Mouse (Mus musculus) hindbrain, embryonic 10.5 days (tissue): ENCODE data around the gene Itpkc. TPM values are rescaled to one million over a fixed set of nuclear protein-coding genes. Genes with fewer than 3 reads are reported as not detected.
"Not testable (repeated sequence)": the region's sequence is repeated elsewhere in the genome, so short reads cannot be mapped to it uniquely, and the experiment has no call there.

Experiments used
- DNase-seq: peaks from one replicate; pipeline ENCODE4 v3.0.0-alpha.2; 2017; ENCODE audit warnings: low spot score
- H3K27ac ChIP-seq: fragments of 300-500 bp; sonication (generic); 2 replicates; pipeline ENCODE4 v1.5.1; 2016; ENCODE audit warnings: mild to moderate bottlenecking, moderate library complexity
- H3K27me3 ChIP-seq: fragments of 300-500 bp; sonication (generic); 2 replicates; pipeline ENCODE4 v1.6.1; 2016; ENCODE audit warnings: mild to moderate bottlenecking; ENCODE audit not compliant: poor library complexity, insufficient read depth, severe bottlenecking
- H3K36me3 ChIP-seq: fragments of 300-500 bp; sonication (generic); 2 replicates; pipeline ENCODE4 v1.6.1; 2016; ENCODE audit warnings: mild to moderate bottlenecking, moderate library complexity
- H3K4me1 ChIP-seq: fragments of 300-500 bp; sonication (generic); replicated peaks from 2 replicates; pipeline ENCODE4 v1.6.1; 2016; ENCODE audit warnings: mild to moderate bottlenecking
- H3K4me3 ChIP-seq: fragments of 300-500 bp; sonication (generic); 2 replicates; pipeline ENCODE4 v1.5.1; 2016; ENCODE audit warnings: mild to moderate bottlenecking, moderate library complexity
- H3K9me3 ChIP-seq: fragments of 300-500 bp; sonication (generic); 2 replicates; pipeline ENCODE4 v1.6.1; 2016; ENCODE audit warnings: mild to moderate bottlenecking, moderate library complexity
- WGBS: fragments of 180-500 bp; shearing (Covaris S2); methylation state at CpG from one replicate; pipeline ENCODE4 v1.1.7; 2016; 5-methylcytosine and 5-hydroxymethylcytosine counted together
- polyA plus RNA-seq: library from polyadenylated mRNA; unstranded; fragments of >200 nt; fragmentation: Nextera tagmentation; extraction: Ambion mirVana; gene quantifications from 2 replicates; pipeline ENCODE4 v1.2.1, GENCODE M21; 2016

Gene Itpkc
- polyA plus RNA-seq, 1 experiment from 2014 or later = 6.8 TPM

- H3K27me3 ChIP-seq = 0 out of 2 replicates have a peak, but pooled peaks cover 3% of the 10 kb centered on the region
- peak within 1 kb of the TSS; percentile 83 for H3K4me3 ChIP-seq
- peak; percentile 96 for DNase-seq
- H3K27ac ChIP-seq = peak within 1 kb of the TSS; percentile 93
- no peaks in the 10 kb centered on the region for H3K9me3 ChIP-seq
- H3K4me1 ChIP-seq = peaks cover 60% of the 10 kb centered on the region
- under 1% methylated on average over 47 of the region's 47 CpGs for WGBS
- H3K36me3 ChIP-seq = peaks cover 31% of the 10 kb centered on the region
These were observed 29.9 kb upstream of the Itpkc start, which contains the start of gene Numbl for GRCm38 (mm10) chr7:27258205-27258899. Gene Numbl (plus strand): TSS chr7:27258433.

- Histone ChIP-seq H3K4me3 (peak overlapping the region; percentile 83), H3K9me3 (no peaks in the 10 kb centered on the region), H3K27me3 (0 out of 2 replicates have a peak, but pooled peaks cover 3% of the 10 kb centered on the region), H3K4me1 (peaks cover 60% of the 10 kb centered on the region), H3K27ac (peak overlapping the region; percentile 93), H3K36me3 (peaks cover 28% of the 10 kb centered on the region)
- under 1% methylated on average over 6 of the region's 6 CpGs for WGBS
- DNase-seq = peak; percentile 68
These were observed 29.4 kb upstream of the Itpkc start for GRCm38 (mm10) chr7:27257852-27258204.

- H3K36me3 ChIP-seq = peaks cover 27% of the 10 kb centered on the region
- peaks cover 60% of the 10 kb centered on the region for H3K4me1 ChIP-seq
- H3K27ac ChIP-seq = peak overlapping the region; percentile 93
- peak overlapping the region; percentile 83 for H3K4me3 ChIP-seq
- H3K27me3 ChIP-seq = 0 out of 2 replicates have a peak, but pooled peaks cover 3% of the 10 kb centered on the region
- 11% methylated on average over 27 of the region's 27 CpGs for WGBS
- H3K9me3 ChIP-seq = no peaks in the 10 kb centered on the region
- peak; percentile 44 for DNase-seq
These were observed 28.8 kb upstream of the Itpkc start for GRCm38 (mm10) chr7:27257046-27257851.

- no peaks in the 10 kb centered on the region for H3K9me3 ChIP-seq
- no peak overlapping the region for H3K4me3 ChIP-seq
- DNase-seq = peak; percentile 18
- H3K27ac ChIP-seq = peak overlapping the region; percentile 93; the same call in 1 of the 2 replicates
- peaks cover 47% of the 10 kb centered on the region for H3K4me1 ChIP-seq
- 0 out of 2 replicates have a peak, but pooled peaks cover 3% of the 10 kb centered on the region for H3K27me3 ChIP-seq
- H3K36me3 ChIP-seq = peaks cover 32% of the 10 kb centered on the region
- whole genome bisulfite sequencing = 75% methylated on average over 3 of the region's 3 CpGs
These were observed 27.3 kb upstream of the Itpkc start for GRCm38 (mm10) chr7:27255721-27256120.

- peaks cover 49% of the 10 kb centered on the region for H3K36me3 ChIP-seq
- H3K4me3 ChIP-seq = no peak overlapping the region
- H3K4me1 ChIP-seq = peaks cover 11% of the 10 kb centered on the region
- peaks cover 3% of the 10 kb centered on the region; the same call in 1 of the 2 replicates for H3K9me3 ChIP-seq
- WGBS = 88% methylated on average over 6 of the region's 6 CpGs
- H3K27ac ChIP-seq = no peak overlapping the region
- no peak for DNase-seq
- H3K27me3 ChIP-seq = 0 out of 2 replicates have a peak, but pooled peaks cover under 1% of the 10 kb centered on the region
These were observed 23.5 kb upstream of the Itpkc start for GRCm38 (mm10) chr7:27251946-27252345.

GRCm38 (mm10) chr7:27249928-27250327, 21.5 kb upstream of the Itpkc start:
- peaks cover 3% of the 10 kb centered on the region; the same call in 1 of the 2 replicates for H3K9me3 ChIP-seq
- WGBS = 93% methylated on average over 5 of the region's 5 CpGs
- no peaks in the 10 kb centered on the region for H3K27me3 ChIP-seq
- peaks cover 62% of the 10 kb centered on the region for H3K36me3 ChIP-seq
- H3K4me3 ChIP-seq = no peak overlapping the region
- H3K4me1 ChIP-seq = no peaks in the 10 kb centered on the region
- no peak for DNase-seq
- H3K27ac ChIP-seq = no peak overlapping the region

GRCm38 (mm10) chr7:27249146-27249545, 20.7 kb upstream of the Itpkc start:
- WGBS = 84% methylated on average over 2 of the region's 2 CpGs
- Histone ChIP-seq H3K27me3 (no peaks in the 10 kb centered on the region), H3K4me1 (no peaks in the 10 kb centered on the region), H3K36me3 (peaks cover 54% of the 10 kb centered on the region), H3K9me3 (peaks cover 3% of the 10 kb centered on the region; the same call in 1 of the 2 replicates), H3K27ac (no peak overlapping the region), H3K4me3 (no peak overlapping the region)
- no peak for DNase-seq

- peaks cover 74% of the 10 kb centered on the region for H3K36me3 ChIP-seq
- not testable (repeated sequence) for DNase-seq
- 82% methylated on average over 2 of the region's 2 CpGs for WGBS
These were observed 15.6 kb upstream of the Itpkc start for GRCm38 (mm10) chr7:27244088-27244487.

GRCm38 (mm10) chr7:27243211-27243610, 14.8 kb upstream of the Itpkc start:
- Histone ChIP-seq H3K9me3 (peaks cover 3% of the 10 kb centered on the region; the same call in 1 of the 2 replicates), H3K36me3 (peaks cover 79% of the 10 kb centered on the region), H3K27me3 (no peaks in the 10 kb centered on the region), H3K27ac (no peak overlapping the region), H3K4me1 (no peaks in the 10 kb centered on the region), H3K4me3 (no peak overlapping the region)
- DNase-seq = no peak
- WGBS = 66% methylated on average over 8 of the region's 8 CpGs

More at GRCm38 (mm10) chr7:27244088-27244487, 15.6 kb upstream of the Itpkc start:
- not testable (repeated sequence) for H3K4me1 ChIP-seq, H3K27ac ChIP-seq, H3K27me3 ChIP-seq, H3K9me3 ChIP-seq, H3K4me3 ChIP-seq

- no peaks in the 10 kb centered on the region for H3K9me3 ChIP-seq
- peaks cover 9% of the 10 kb centered on the region for H3K4me1 ChIP-seq
- H3K4me3 ChIP-seq = no peak overlapping the region
- peaks cover 60% of the 10 kb centered on the region for H3K36me3 ChIP-seq
- H3K27ac ChIP-seq = no peak overlapping the region
- 91% methylated on average over 5 of the region's 5 CpGs for whole genome bisulfite sequencing
- no peaks in the 10 kb centered on the region for H3K27me3 ChIP-seq
- no peak for DNase-seq
These were observed 10.1 kb upstream of the Itpkc start for GRCm38 (mm10) chr7:27238568-27238967.

- WGBS = 89% methylated on average over 2 of the region's 2 CpGs
- Histone ChIP-seq H3K9me3 (no peaks in the 10 kb centered on the region), H3K4me1 (peaks cover 16% of the 10 kb centered on the region), H3K27me3 (no peaks in the 10 kb centered on the region), H3K36me3 (peaks cover 49% of the 10 kb centered on the region), H3K27ac (no peak overlapping the region), H3K4me3 (no peak overlapping the region)
- no peak for DNase-seq
These were observed 9.1 kb upstream of the Itpkc start for GRCm38 (mm10) chr7:27237527-27237926.

GRCm38 (mm10) chr7:27235726-27236125, 7.3 kb upstream of the Itpkc start:
- H3K27me3 ChIP-seq = no peaks in the 10 kb centered on the region
- H3K9me3 ChIP-seq = no peaks in the 10 kb centered on the region
- H3K36me3 ChIP-seq = peaks cover 32% of the 10 kb centered on the region
- H3K4me3 ChIP-seq = no peak overlapping the region
- 94% methylated on average over 2 of the region's 2 CpGs for WGBS
- no peak for DNase-seq
- no peak overlapping the region for H3K27ac ChIP-seq
- peaks cover 24% of the 10 kb centered on the region for H3K4me1 ChIP-seq

- peak overlapping the region; percentile 91 for H3K27ac ChIP-seq
- 3% methylated on average over 6 of the region's 6 CpGs for WGBS
- no peaks in the 10 kb centered on the region for H3K27me3 ChIP-seq
- no peak for DNase-seq
- peaks cover 14% of the 10 kb centered on the region for H3K36me3 ChIP-seq
- peaks cover 30% of the 10 kb centered on the region for H3K4me1 ChIP-seq
- no peaks in the 10 kb centered on the region for H3K9me3 ChIP-seq
- H3K4me3 ChIP-seq = peak overlapping the region; percentile 57
These were observed 4.8 kb upstream of the Itpkc start for GRCm38 (mm10) chr7:27233300-27233699.
